Mouse (Mus musculus) gastrocnemius, postnatal 25 days (tissue): ENCODE data around the gene Myo1e. TPM values are rescaled to one million over a fixed set of nuclear protein-coding genes. Genes with fewer than 3 reads are reported as not detected.

Experiments used
- DNase-seq: peaks from one replicate; pipeline ENCODE4 v3.0.0; 2022
- total RNA-seq, 2 experiments: library from RNA; stranded (reverse); gene quantifications; 1 replicate in 1 of 2; 2 replicates in 1 of 2; pipeline ENCODE4 v1.2.3; 2021

Myo1e gene
- total RNA-seq, 2 experiments from 2014 or later = 8.6 to 8.9 TPM

GRCm38 (mm10) chr9:70220461-70221170, 13.5 kb downstream of the Myo1e start:
- DNase-seq = no peak

- DNase-seq = no peak
Observed at GRCm38 (mm10) chr9:70223142-70223541, 16.0 kb downstream of the Myo1e start.

GRCm38 (mm10) chr9:70224046-70224445, 16.9 kb downstream of the Myo1e start:
- no peak for DNase-seq

GRCm38 (mm10) chr9:70226359-70226758, 19.2 kb downstream of the Myo1e start:
- no peak for DNase-seq

- no peak for DNase-seq
Observed at GRCm38 (mm10) chr9:70229823-70230222, 22.7 kb downstream of the Myo1e start.

GRCm38 (mm10) chr9:70232044-70233010, 25.2 kb downstream of the Myo1e start:
- DNase-seq = no peak

- DNase-seq = no peak
Observed at GRCm38 (mm10) chr9:70237136-70237535, 30.0 kb downstream of the Myo1e start.

GRCm38 (mm10) chr9:70237561-70237960, 30.4 kb downstream of the Myo1e start:
- DNase-seq = no peak

GRCm38 (mm10) chr9:70238391-70238790, 31.2 kb downstream of the Myo1e start:
- DNase-seq = no peak

- no peak for DNase-seq
Observed at GRCm38 (mm10) chr9:70239229-70239628, 32.1 kb downstream of the Myo1e start.

GRCm38 (mm10) chr9:70240703-70241410, 33.7 kb downstream of the Myo1e start:
- no peak for DNase-seq

- no peak for DNase-seq
Observed at GRCm38 (mm10) chr9:70241411-70241961, 34.3 kb downstream of the Myo1e start.

GRCm38 (mm10) chr9:70242112-70242862, 35.1 kb downstream of the Myo1e start:
- no peak for DNase-seq

GRCm38 (mm10) chr9:70243241-70243640, 36.1 kb downstream of the Myo1e start:
- DNase-seq = peak; percentile 22

GRCm38 (mm10) chr9:70243708-70244107, 36.6 kb downstream of the Myo1e start:
- no peak for DNase-seq

GRCm38 (mm10) chr9:70244115-70244514, 37.0 kb downstream of the Myo1e start:
- DNase-seq = no peak

- no peak for DNase-seq
Observed at GRCm38 (mm10) chr9:70245040-70245439, 37.9 kb downstream of the Myo1e start.

GRCm38 (mm10) chr9:70246427-70246826, 39.3 kb downstream of the Myo1e start:
- DNase-seq = no peak

- no peak for DNase-seq
Observed at GRCm38 (mm10) chr9:70248046-70248445, 40.9 kb downstream of the Myo1e start.

GRCm38 (mm10) chr9:70248826-70249225, 41.7 kb downstream of the Myo1e start:
- no peak for DNase-seq

GRCm38 (mm10) chr9:70249881-70250681, 42.9 kb downstream of the Myo1e start:
- DNase-seq = peak; percentile 32
